Mouse (Mus musculus) c-Kit-positive CD71-positive TER-119-negative erythroid progenitor cells, embryonic 14.5 days (primary cell): ENCODE measurements around the gene Ptpdc1.

ENCODE experiments used
- DNase-seq: peaks from one replicate; pipeline ENCODE4 v3.0.0-alpha.2; 2013; ENCODE audit warnings: low read depth

The Ptpdc1 gene

DNA sequence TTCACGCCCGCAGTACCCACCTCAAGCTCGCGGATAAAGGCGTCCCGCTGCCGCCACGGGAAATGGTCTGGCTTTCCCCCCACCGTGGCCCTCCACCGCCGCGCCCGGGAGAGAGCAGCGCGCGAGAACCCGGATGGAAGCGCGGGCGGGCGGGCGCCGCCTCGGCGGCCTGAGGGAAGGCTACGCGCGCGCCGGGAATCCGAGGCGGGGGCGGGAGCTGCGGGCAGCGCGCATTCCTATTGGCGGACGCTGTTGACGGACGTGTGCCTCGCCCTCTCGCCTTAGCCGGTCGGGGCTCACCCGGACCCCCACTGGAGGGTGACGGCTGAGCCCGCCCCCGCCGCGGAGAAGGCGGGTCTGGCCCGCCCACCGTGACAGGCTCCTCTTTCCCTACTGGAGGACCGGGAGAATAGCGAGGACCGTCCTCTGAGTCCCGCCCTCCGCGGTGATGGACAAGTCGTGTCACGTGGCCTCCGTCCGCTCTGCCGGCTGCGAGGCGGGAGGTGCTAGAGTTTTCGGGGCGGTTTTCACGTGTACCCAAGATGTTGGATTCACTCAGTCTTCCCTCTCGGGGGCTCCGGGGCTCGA lies 79.0 kb downstream of the Ptpdc1 start:
- peak; percentile 93 for DNase-seq

DNA sequence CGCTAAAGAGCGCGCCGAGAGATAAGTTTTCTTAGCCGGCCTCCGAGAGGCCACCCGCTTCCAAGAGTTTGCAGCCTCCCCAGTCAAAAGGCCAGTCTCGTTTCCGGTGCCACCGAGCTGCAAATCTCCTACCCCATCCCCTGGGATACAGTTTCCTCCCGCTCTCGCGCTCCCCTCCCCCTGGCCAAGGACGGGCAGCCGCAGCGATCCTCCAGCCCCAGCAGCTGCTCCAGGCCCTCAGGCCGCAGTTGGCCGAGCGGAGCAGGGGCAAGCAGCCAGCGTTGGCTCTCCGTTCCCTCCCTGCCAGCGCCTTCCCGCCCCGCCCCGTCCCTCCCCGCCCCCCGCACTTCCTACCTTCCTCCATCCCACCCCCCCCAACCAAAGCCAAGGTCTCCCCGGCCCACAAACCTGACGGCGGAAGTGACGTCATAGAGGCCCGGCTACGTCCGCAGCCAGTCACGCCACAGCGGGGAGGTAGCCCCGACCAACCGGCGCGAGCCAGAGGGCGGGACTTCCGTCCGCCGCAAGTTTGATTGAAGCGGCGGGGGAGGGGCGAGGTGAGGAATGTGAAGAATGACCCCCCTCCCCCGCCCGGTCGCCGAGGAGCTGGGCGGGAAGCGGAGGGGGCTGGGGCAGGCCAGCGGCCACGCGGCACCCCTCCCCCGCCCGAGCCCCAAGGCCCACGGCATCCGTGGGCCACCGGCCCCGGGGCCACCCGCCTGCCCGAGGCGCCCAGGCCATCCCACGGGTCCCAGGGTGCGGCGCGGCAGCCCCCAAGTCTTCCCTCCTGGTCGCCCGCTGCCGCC lies 79.8 kb downstream of the Ptpdc1 start:
- peak; percentile 96 for DNase-seq

DNA sequence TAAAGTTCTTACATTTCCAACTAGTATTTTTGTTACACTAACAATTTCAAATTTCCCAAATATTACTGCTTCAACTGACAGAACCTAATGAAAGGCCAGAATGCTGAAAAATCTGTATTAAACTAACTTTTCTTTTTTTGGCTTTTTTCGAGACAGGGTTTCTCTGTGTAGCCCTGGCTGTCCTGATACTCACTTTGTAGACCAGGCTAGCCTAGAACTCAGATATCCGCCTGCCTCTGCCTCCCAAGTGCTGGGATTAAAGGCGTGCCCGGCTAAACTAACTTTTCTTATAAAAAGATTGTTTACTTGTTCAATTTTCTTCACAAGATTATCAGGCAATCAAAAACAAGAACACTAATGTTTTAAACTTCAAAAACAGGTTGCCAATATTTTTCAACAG lies 80.6 kb downstream of the Ptpdc1 start:
- no peak for DNase-seq

DNA sequence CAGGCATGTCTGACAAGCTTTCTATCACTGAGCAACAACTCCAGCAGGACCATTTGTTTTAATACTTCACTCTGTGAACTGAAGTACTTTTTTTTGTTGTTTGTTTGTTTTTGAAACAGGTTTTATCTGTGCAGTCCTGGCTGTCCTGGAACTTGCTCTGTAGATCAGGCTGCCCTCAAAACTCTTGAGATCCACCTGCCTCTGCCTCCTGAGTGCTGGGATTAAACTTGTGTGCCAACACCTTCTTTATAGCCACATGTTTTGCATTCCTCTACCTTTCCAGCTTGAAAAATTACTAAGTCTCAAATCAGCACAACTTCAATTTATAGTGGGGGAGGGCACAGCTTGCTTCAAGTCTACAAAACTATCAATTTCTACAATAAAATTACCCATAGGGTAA lies 81.1 kb downstream of the Ptpdc1 start:
- DNase-seq = no peak

DNA sequence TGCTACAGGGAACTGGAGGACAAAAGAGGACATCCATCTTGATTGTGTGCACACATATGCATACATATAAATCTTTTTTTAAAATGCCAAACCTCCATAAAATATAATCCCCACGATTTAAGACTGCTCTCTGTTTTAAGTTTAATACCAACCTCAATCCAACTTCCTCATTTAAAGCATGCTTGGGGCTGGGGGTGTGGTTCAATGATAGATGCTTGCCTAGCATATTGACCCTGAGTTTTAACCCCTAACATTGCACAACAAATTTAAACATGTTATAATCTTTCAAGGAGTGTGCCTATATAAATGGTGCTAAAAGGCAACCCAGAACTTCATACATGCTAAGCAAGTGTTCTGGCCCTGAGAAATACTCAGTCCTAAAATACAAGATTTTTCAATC lies 85.0 kb downstream of the Ptpdc1 start:
- no peak for DNase-seq

DNA sequence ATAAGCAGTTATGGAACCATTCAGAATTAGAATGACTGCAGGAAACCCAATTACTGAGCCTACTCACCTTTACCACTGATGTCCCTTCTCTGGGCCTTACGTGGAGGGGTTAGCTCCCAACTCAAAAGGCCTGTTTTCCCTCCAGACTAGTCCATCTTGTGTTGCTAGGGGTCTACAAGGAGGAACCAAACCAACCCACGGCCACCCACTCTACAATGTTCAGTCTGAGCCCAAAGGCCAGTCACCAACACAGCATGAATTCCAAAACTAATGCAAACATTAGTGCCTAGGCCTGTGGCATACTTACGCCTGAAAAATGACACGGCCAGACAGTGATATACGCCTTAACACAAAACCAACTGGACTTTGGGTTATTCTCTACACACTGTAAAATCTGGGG lies 92.0 kb downstream of the Ptpdc1 start:
- no peak for DNase-seq

DNA sequence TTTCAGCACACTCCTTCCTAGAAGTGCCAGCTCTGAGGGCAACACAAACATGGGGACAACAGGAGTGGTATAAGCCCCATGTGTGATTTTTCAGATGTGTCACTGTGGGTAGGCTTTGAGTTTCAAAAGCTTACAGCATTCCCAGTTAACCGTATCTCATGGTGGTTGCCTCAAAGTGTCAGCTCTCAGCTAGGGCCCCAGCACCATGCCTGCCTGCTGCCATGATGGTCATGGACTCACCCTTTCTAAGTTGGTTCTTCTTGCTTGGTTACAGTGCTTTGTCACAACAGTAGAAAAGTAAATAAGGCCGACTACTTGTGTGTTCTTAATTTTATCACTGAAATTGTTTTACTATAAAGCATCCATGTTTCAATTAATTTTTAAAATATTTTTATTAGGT lies 94.0 kb downstream of the Ptpdc1 start:
- no peak for DNase-seq

DNA sequence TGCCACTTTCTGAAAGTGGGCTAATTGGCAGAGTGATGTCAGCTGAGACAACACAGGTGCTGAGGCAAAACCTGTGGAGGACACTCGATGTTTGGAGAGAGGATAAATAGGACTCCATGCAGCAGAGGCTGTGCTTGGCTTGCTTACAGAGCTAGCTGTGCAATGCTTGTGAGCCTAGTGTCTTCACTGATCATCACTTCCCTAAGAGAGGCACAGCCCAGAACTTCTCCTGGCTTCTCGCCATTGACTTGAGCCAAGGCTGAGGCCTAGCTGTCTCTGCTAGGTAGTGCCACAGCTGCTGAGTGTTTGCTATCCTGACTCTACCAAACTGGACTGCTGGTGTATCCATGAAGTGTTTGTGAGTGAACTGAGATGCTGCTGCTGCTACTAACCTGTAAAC lies 94.8 kb downstream of the Ptpdc1 start:
- DNase-seq = no peak

DNA sequence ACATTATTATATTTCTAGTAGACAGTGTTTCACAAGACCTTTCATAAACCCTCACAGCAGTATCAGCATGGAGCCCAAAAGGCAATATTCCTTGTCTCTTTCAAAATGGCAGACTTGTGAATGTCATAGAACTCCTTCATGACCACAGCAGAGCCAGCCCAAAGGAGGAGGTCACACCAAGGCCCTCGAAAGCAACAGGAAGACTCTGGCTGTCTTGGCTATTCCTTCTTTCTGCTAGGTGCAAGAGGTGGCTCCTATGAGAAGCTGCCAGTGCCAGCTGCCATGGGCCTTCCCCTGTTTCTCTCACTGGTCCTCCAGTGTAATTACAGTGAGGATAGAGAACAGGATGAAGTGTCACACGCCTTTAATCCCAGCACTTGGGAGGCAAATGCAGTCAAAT lies 96.4 kb downstream of the Ptpdc1 start:
- DNase-seq = no peak

DNA sequence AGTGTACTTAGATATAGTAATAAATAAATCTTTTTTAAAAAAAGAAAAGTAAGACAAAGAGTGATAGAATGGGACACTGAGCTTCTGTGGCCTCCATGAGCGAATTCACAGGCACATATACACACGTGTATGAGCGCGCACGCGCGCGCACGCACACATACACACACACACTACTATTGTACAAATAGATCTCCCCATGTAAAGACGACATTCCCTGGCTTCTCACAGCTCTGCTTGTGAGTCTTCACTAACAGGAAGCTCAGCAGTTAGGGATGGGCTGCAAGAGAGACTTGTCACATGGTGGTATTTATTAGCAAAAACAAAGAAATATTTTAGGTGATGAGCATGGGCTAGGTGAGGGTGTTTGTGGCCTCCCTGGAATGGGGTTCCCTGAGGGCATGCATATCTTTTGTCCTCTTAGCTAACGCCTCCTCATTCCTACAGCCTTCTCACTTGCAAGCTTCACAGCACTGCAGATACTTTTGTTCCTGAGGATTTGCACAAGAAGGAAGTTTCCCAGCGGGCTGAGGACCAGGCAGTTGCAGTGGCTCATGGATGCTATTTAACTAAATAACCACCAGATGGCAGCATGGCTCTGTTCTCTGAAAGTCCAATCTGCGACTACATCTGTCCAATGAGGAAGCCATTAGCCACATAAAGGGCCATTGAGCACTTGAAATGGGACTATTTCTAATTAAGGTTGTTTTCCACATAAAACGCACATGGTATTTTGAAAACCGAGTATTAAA lies 97.2 kb downstream of the Ptpdc1 start:
- peak; percentile 66 for DNase-seq
